17 mouse cellular contexts compared by ENCODE assay signal in the genomic region with DNA sequence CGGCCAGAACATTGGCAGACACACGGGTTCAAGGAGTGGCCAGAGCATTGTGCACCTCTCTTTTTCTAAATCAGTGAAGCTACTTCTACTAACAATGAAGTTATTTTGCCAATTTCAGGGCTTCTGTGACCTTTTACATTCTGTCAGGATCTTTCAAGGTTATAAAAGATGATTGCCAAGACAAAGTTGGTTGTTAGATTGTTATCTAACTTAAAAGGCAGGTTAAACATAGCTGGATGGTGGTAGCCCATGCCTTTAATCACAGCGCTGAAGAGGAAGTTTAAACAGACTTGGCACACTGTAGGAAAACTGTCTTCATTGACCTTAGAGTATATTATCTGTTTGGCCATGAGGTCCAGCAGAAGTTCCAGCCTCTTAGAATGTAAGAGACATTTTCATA. TPM values are rescaled to one million over a fixed set of nuclear protein-coding genes. Genes with fewer than 3 reads are reported as not detected.
DNase-seq lines count a peak whose midpoint lies in the region; ATAC-seq and TF ChIP-seq lines count a peak whose summit lies in the region.
"Had no signal": no experiment of that assay in that cellular context is flagged by ENCODE, and none has a peak within 500 bp of the region (broad histone marks: within the 10 kb centered on the region; RNA-seq: fewer than 3 reads in every experiment).

No protein-coding gene starts in this region.

- peak overlapping the region; percentile 34; the same call in 1 of the 2 replicates for H3K27ac ChIP-seq in forebrain, embryonic 15.5 days (replicated peaks)
- H3K27ac ChIP-seq in forebrain, embryonic 10.5 days: no peak overlapping the region
- peak overlapping the region; percentile 51 for H3K27ac ChIP-seq in layer of hippocampus, adult 2 months
- H3K27ac ChIP-seq: embryonic facial prominence, embryonic 13.5 days; embryonic facial prominence, embryonic 15.5 days had no signal

- no peaks in the 10 kb centered on the region for H3K27me3 ChIP-seq in forebrain, embryonic 15.5 days
- H3K27me3 ChIP-seq in forebrain, embryonic 10.5 days (ENCODE audit: poor library complexity, severe bottlenecking): no peaks in the 10 kb centered on the region
- H3K27me3 ChIP-seq: embryonic facial prominence, embryonic 13.5 days; embryonic facial prominence, embryonic 15.5 days had no signal

- H3K4me3 ChIP-seq in forebrain, embryonic 15.5 days: no peak overlapping the region
- H3K4me3 ChIP-seq in forebrain, embryonic 10.5 days: no peak overlapping the region
- H3K4me3 ChIP-seq in layer of hippocampus, adult 2 months: no peak overlapping the region
- H3K4me3 ChIP-seq: embryonic facial prominence, embryonic 13.5 days; embryonic facial prominence, embryonic 15.5 days; erythroblast, embryonic 14.5 days had no signal

- WGBS in forebrain, embryonic 15.5 days: 80% methylated on average over 3 of the region's 3 CpGs
- WGBS in forebrain, embryonic 10.5 days: 83% methylated on average over 3 of the region's 3 CpGs

- ATAC-seq in forebrain, embryonic 15.5 days (replicated peaks): no peak

- peaks cover 24% of the 10 kb centered on the region for H3K36me3 ChIP-seq in forebrain, embryonic 15.5 days
- H3K36me3 ChIP-seq in forebrain, embryonic 10.5 days (replicated peaks): peaks cover 25% of the 10 kb centered on the region

- H3K9ac ChIP-seq in forebrain, embryonic 15.5 days (replicated peaks): no peak overlapping the region
- H3K9ac ChIP-seq: embryonic facial prominence, embryonic 13.5 days; embryonic facial prominence, embryonic 15.5 days had no signal

- DNase-seq in forebrain, embryonic 10.5 days (ENCODE audit: extremely low spot score, low spot score): no peak
- no peak for DNase-seq in layer of hippocampus, adult 2 months (ENCODE audit: low spot score in 2 of 2)
- no peak for DNase-seq in layer of hippocampus, adult 18-20 months (ENCODE audit: low spot score in 2 of 2)
- DNase-seq: adrenal gland, adult 2 months; adrenal gland, postnatal 10 days; adrenal gland, postnatal 25 days; cerebellum, adult 11 months; cerebellum, adult 8-10 months; embryo, embryonic 11 days had no signal

- H3K4me2 ChIP-seq in forebrain, embryonic 15.5 days (replicated peaks): no peak overlapping the region
- H3K4me2 ChIP-seq: embryonic facial prominence, embryonic 13.5 days; embryonic facial prominence, embryonic 15.5 days had no signal

- H3K4me1 ChIP-seq in forebrain, embryonic 15.5 days: peaks cover 11% of the 10 kb centered on the region; the same call in 1 of the 2 replicates
- no peaks in the 10 kb centered on the region for H3K4me1 ChIP-seq in forebrain, embryonic 10.5 days
- H3K4me1 ChIP-seq: embryonic facial prominence, embryonic 15.5 days had no signal

- 0 out of 2 replicates have a peak, but pooled peaks cover 2% of the 10 kb centered on the region for H3K9me3 ChIP-seq in forebrain, embryonic 15.5 days
- peaks cover 2% of the 10 kb centered on the region; the same call in 1 of the 2 replicates for H3K9me3 ChIP-seq in forebrain, embryonic 10.5 days

- no peak for TF ChIP-seq CTCF in layer of hippocampus, adult 2 months (conservative IDR thresholded peaks at IDR 0.05)

RNA-seq across cellular contexts. Expression of a gene that starts 1.8 kb away (rescaled TPM):
- 0.45 and 0.50 TPM in 2 replicates for polyA plus RNA-seq in forebrain, embryonic 15.5 days (2015; fragmentation: Nextera tagmentation; extraction: Ambion mirVana)
- polyA plus RNA-seq in forebrain, embryonic 10.5 days (2016; fragmentation: Nextera tagmentation; extraction: Ambion mirVana): 0.28 and 0.33 TPM in 2 replicates
- not detected for total RNA-seq in layer of hippocampus, adult 2 months (2021)
- total RNA-seq in layer of hippocampus, adult 18-20 months (2021): not detected
- total RNA-seq: adrenal gland, adult 2 months; adrenal gland, postnatal 10 days; adrenal gland, postnatal 25 days; common myeloid progenitor, adult 5-6 weeks; MEL had no signal
- polyA plus RNA-seq: adrenal gland, adult 2 months; brain, embryonic 14.5 days; erythroblast, embryonic 14.5 days; frontal cortex, adult 2 months had no signal

RNA-seq across cellular contexts. Expression of a gene that starts 20.2 kb away (rescaled TPM):
- 103 and 115 TPM in 2 replicates for polyA plus RNA-seq in forebrain, embryonic 15.5 days (2015; fragmentation: Nextera tagmentation; extraction: Ambion mirVana)
- polyA plus RNA-seq in forebrain, embryonic 10.5 days (2016; fragmentation: Nextera tagmentation; extraction: Ambion mirVana): 82.3 and 83.3 TPM in 2 replicates
- 100 to 1,000 TPM; 170 to 186 TPM for total RNA-seq in layer of hippocampus, adult 2 months (2021)
- total RNA-seq in layer of hippocampus, adult 18-20 months (2021): 100 to 1,000 TPM; 152 to 156 TPM

RNA-seq across cellular contexts. Expression of a gene that starts 39.9 kb away (rescaled TPM):
- 4.1 and 4.6 TPM in 2 replicates for polyA plus RNA-seq in forebrain, embryonic 15.5 days (2015; fragmentation: Nextera tagmentation; extraction: Ambion mirVana)
- 4.7 and 4.9 TPM in 2 replicates for polyA plus RNA-seq in forebrain, embryonic 10.5 days (2016; fragmentation: Nextera tagmentation; extraction: Ambion mirVana)
- total RNA-seq in layer of hippocampus, adult 2 months (2021): 1 to 10 TPM; 5.2 TPM
- total RNA-seq in layer of hippocampus, adult 18-20 months (2021): 1 to 10 TPM; 4.1 to 4.7 TPM
- polyA plus RNA-seq: erythroblast, embryonic 14.5 days had no signal

RNA-seq across cellular contexts. Expression of a gene that starts 40.3 kb away (rescaled TPM):
- polyA plus RNA-seq in forebrain, embryonic 15.5 days (2015; fragmentation: Nextera tagmentation; extraction: Ambion mirVana): 7.4 and 7.7 TPM in 2 replicates
- polyA plus RNA-seq in forebrain, embryonic 10.5 days (2016; fragmentation: Nextera tagmentation; extraction: Ambion mirVana): 4.6 and 6.1 TPM in 2 replicates
- 10 to 100 TPM; 20.5 to 22.1 TPM for total RNA-seq in layer of hippocampus, adult 2 months (2021)
- 10 to 100 TPM; 20.2 to 22.0 TPM for total RNA-seq in layer of hippocampus, adult 18-20 months (2021)
- polyA plus RNA-seq: erythroblast, embryonic 14.5 days had no signal
